Comparison of ENCODE assay signal across 8 mouse cellular contexts in genomic region chr7:109536451-109536946, GRCm38 (mm10). TPM values are rescaled to one million over a fixed set of nuclear protein-coding genes. Genes with fewer than 3 reads are reported as not detected.
DNase-seq lines count a peak whose midpoint lies in the region; ATAC-seq and TF ChIP-seq lines count a peak whose summit lies in the region.

No protein-coding gene starts in this region.

- peak overlapping the region; percentile 43; the same call in 1 of the 2 replicates for H3K9ac ChIP-seq in heart, adult 2 months (ENCODE audit: low read depth, low read length)
- H3K9ac ChIP-seq in neural tube, embryonic 13.5 days, result no peak overlapping the region

- DNase-seq in left cerebral cortex, postnatal 14 days (ENCODE audit: low spot score in 2 of 2), result peak; percentile 46 to 54
- DNase-seq in left cerebral cortex, adult 18-20 months (ENCODE audit: low spot score in 2 of 2), result no peak
- DNase-seq in cerebellum, adult 9-10 months, result peak; percentile 77
- DNase-seq in heart, adult 2 months, result peak; percentile 74 to 79
- DNase-seq in kidney, postnatal 14 days, result peak; percentile 79
- no peak for DNase-seq in retina, embryonic 14.5 days (ENCODE audit: low spot score)

- peak overlapping the region; percentile 65 for H3K27ac ChIP-seq in heart, adult 2 months
- peak overlapping the region; percentile 70 for H3K27ac ChIP-seq in neural tube, embryonic 13.5 days (replicated peaks)

- ATAC-seq in neural tube, embryonic 13.5 days (ENCODE audit: low read depth), result peak; percentile 92
- ATAC-seq in megakaryocyte progenitor cell, adult 5-6 weeks (replicated peaks; ENCODE audit: poor library complexity), result no peak

- H3K4me1 ChIP-seq in heart, adult 2 months (ENCODE audit: control insufficient read depth, insufficient read depth, low read length), result peaks cover 12% of the 10 kb centered on the region
- H3K4me1 ChIP-seq in neural tube, embryonic 13.5 days (replicated peaks), result peaks cover 16% of the 10 kb centered on the region

- intact Hi-C loops in left cerebral cortex, postnatal 14 days (cut with DNase I), result no loop called here
- intact Hi-C loops in heart, adult 2 months (cut with DNase I), result no loop called here

- no peak for TF ChIP-seq POLR2A in heart, adult 2 months (IDR thresholded peaks at IDR 0.05; ENCODE audit: insufficient read depth, low read depth, low read length)

- H3K27me3 ChIP-seq in heart, adult 2 months (ENCODE audit: control insufficient read depth, insufficient read depth, low read length), result no peaks in the 10 kb centered on the region
- no peaks in the 10 kb centered on the region for H3K27me3 ChIP-seq in neural tube, embryonic 13.5 days

- H3K9me3 ChIP-seq in neural tube, embryonic 13.5 days, result no peaks in the 10 kb centered on the region

- peak; percentile 26 for TF ChIP-seq CTCF in heart, adult 2 months (IDR thresholded peaks at IDR 0.05)

- H3K4me3 ChIP-seq in heart, adult 2 months, result no peak overlapping the region
- no peak overlapping the region for H3K4me3 ChIP-seq in neural tube, embryonic 13.5 days

- H3K4me2 ChIP-seq in neural tube, embryonic 13.5 days, result no peak overlapping the region

- TF ChIP-seq EP300 in heart, adult 2 months (IDR thresholded peaks at IDR 0.05; ENCODE audit: insufficient read depth, low read depth, low read length), result no peak

- peaks cover 17% of the 10 kb centered on the region for H3K36me3 ChIP-seq in heart, adult 2 months (ENCODE audit: control insufficient read depth, insufficient read depth, low read length)
- peaks cover 34% of the 10 kb centered on the region for H3K36me3 ChIP-seq in neural tube, embryonic 13.5 days

- H3K79me2 ChIP-seq in heart, adult 2 months (replicated peaks; ENCODE audit: control insufficient read depth, insufficient read depth, low read length), result no peaks in the 10 kb centered on the region

- WGBS in heart, adult 2 months, result 28% methylated on average over 4 of the region's 4 CpGs
- 44% methylated on average over 4 of the region's 4 CpGs for WGBS in neural tube, embryonic 13.5 days

RNA-seq across cellular contexts. Expression of gene Rpl27a, which starts 17.6 kb away (rescaled TPM):
- 100 to 1,000 TPM; 101 to 121 TPM for total RNA-seq in left cerebral cortex, postnatal 14 days (2021)
- total RNA-seq in left cerebral cortex, adult 18-20 months (2021), result 100 to 1,000 TPM; 147 to 150 TPM
- total RNA-seq in heart, adult 2 months (2021), result 100 to 1,000 TPM; 102 to 105 TPM
- 136 and 167 TPM in 2 replicates for polyA plus RNA-seq in heart, adult 2 months (2012; rRNA removed)
- polyA plus RNA-seq in neural tube, embryonic 13.5 days (2015; fragmentation: Nextera tagmentation; extraction: Ambion mirVana), result 80.7 and 91.7 TPM in 2 replicates
- total RNA-seq in megakaryocyte progenitor cell, adult 5-6 weeks (2015), result 616 and 680 TPM in 2 replicates
- total RNA-seq in megakaryocyte progenitor cell, adult 5-6 weeks (2017), result 869 and 1,010 TPM in 2 replicates

RNA-seq across cellular contexts. Expression of gene Trim66, which starts 28.6 kb away (rescaled TPM):
- 10 to 100 TPM in 1 of 2 experiments, 1 to 10 TPM in 1; 8.7 to 11.0 TPM for total RNA-seq in left cerebral cortex, postnatal 14 days (2021)
- 10 to 100 TPM; 21.5 TPM for total RNA-seq in left cerebral cortex, adult 18-20 months (2021)
- under 1 TPM in 1 of 2 experiments, not detected in 1; 0.21 TPM for total RNA-seq in heart, adult 2 months (2021)
- polyA plus RNA-seq in heart, adult 2 months (2012; rRNA removed), result 0.14 and 0.15 TPM in 2 replicates
- 0.11 and 0.26 TPM in 2 replicates for polyA plus RNA-seq in neural tube, embryonic 13.5 days (2015; fragmentation: Nextera tagmentation; extraction: Ambion mirVana)
- 0.15 and 0.22 TPM in 2 replicates for total RNA-seq in megakaryocyte progenitor cell, adult 5-6 weeks (2015)
- 0.03 TPM in 1 of 2 replicates, not detected in the other for total RNA-seq in megakaryocyte progenitor cell, adult 5-6 weeks (2017)

Comparison
In these comparisons a context has a peak if more than half of its experiments do, and no peak if none do; other contexts are left out.
1. DNase-seq: peak in left cerebral cortex, postnatal 14 days (2 of 2), cerebellum, adult 9-10 months (single experiment), heart, adult 2 months (2 of 2) and kidney, postnatal 14 days (single experiment); none in left cerebral cortex, adult 18-20 months (0 of 2) and retina, embryonic 14.5 days (single experiment).
2. RNA of gene Rpl27a, which starts 17.6 kb away (total RNA-seq): 616 to 1,010 TPM in megakaryocyte progenitor cell, adult 5-6 weeks; 147 to 150 TPM in left cerebral cortex, adult 18-20 months, 101 to 121 TPM in left cerebral cortex, postnatal 14 days and 102 to 105 TPM in heart, adult 2 months; every median in the first group is over 4 times any median in the second.
3. RNA of gene Trim66, which starts 28.6 kb away (total RNA-seq): 21.5 TPM in left cerebral cortex, adult 18-20 months and 8.7 to 11.0 TPM in left cerebral cortex, postnatal 14 days; 0.03 to 0.22 TPM in megakaryocyte progenitor cell, adult 5-6 weeks and 0.21 TPM in heart, adult 2 months; every median in the first group is over 4 times any median in the second.